Mouse (Mus musculus): Measurements from ENCODE around the gene Skap1.
"Not testable (repeated sequence)": the region's sequence is repeated elsewhere in the genome, so short reads cannot be mapped to it uniquely, and the experiment has no call there.

Skap1 gene

DNA sequence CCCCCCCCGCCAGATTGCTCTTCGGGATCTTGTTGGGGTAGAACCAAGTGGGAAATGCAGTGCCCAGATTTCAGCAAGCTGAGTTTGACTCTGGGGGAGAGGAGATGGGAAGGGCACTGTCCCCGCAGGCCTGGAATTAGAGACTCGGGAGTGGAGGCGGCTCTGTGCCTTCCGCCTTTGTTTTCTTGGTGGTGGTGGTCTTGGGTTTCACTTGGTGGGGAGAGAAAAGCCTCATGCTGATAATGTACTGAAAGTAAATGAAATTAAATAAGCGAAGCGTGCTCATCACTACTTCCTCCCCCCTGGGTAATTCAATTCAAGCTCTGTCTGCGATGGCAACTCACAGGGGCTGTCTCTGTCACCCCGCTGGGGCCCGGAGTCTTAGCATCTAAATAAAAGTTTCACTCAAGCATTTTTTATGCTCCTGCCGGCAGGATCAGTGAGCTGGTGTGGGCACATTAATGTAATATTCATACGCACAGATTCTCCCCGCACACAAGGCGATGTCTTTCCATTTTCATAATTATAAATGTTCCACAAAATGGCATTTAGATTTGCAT is 231.9 kb downstream of the Skap1 start:
- no peak for DNase-seq (ENCODE audit: low read depth, low spot score)

DNA sequence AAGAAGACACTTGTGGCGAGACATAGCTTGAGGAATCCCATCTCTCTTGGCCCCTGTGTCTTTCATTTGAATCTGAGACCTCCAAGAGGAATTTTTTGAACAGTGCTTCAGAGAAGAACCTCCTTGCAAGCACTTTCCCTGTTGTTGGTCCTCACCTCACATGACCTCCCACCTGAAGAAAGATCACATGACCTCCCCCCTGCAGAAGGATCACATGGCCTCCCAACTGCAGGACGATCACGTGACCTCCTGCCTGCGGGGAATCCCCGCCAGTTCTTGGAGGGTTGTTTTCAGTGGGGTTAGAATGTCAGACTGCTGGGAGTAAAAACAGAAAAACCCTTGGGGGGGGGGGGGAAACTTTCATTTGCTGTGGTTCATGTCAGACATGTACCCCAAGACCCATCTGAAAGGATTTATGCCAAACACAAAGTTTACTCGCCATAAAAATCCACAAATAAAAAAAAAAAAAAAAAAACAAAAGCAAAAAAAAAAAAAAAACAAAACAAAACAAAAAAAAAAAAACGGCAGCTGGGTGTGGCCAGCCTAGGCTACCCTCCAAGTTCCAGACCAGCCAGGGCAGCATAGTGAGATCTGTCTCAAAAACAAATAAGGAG is 232.6 kb downstream of the Skap1 start:
- no peak for DNase-seq (ENCODE audit: low read depth, low spot score)

DNA sequence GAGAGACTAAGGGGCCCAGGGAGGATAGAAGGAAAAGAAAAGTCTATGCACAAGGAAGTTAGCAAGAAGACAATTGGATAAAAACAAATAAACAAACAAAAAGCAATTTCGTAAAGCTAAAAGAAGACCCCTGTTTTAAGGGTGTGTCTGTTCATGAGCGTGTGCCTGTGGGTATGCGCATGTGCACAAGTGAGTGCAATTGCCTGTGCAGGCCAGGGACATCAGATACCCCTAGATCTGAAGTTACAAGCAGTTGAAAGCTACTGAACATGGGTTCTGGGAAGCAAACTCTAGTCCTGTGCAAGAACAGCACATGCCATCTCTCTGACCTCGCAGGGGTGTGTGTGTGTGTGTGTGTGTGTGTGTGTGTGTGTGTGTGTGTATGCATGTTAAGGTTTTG is 233.1 kb downstream of the Skap1 start:
- no peak for DNase-seq (ENCODE audit: low read depth, low spot score)

DNA sequence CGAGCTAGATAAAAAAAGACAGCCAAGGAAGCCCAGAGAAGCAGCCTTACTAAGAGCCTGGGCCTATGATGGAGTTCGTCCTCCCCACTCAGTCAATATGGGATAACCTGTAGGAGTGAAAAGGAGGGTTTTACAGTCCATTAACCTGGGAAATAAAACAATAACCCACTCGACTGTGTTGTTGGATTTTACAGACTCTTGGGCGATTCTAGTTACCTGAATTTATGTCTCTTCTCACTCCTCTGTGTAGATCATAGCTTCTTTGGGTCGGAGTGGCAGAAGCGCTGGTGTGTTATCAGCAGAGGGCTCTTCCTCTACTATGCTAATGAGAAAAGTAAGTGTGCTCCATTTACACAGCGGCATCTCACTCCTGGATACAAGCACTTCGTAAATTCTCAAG is 239.4 kb downstream of the Skap1 start:
- DNase-seq (ENCODE audit: low read depth, low spot score), result no peak

DNA sequence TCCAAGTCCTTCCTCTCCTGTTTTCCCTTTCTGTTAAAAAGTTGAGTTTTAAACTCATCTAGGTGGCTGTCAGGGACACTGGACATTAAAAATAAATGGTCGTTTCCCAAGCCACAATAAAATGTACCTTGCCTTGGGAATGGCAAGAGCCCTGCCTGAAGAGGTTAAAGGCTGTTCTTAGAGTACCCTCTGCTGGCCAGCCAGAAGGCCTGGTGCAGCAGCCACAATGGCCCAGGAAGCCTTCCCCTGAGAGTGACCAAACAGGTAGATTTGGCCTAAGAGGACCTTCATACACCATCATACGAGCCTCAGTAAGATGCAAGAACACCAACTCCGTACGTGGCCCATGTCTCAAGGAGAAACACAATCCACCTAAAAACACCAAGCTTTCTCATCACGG is 246.9 kb downstream of the Skap1 start:
- no peak for DNase-seq (ENCODE audit: low read depth, low spot score)

DNA sequence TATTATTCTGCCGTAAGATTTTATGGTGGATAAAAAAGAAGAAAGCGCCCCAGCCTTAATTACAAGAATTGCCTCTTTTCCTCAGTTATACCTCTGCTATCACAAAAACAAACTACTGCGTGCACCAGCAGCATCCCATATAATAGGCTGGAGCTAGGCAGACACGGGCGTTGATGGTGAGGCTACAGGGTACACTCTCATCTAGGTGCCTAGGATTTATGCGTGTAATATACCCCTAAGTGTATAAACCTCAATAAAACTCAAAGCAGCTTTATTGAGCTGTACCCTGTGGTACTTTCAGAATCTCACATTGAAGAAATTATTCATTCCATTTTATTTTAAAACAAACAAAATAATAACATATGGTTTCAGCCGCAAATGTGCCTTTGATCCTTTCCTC is 247.3 kb downstream of the Skap1 start:
- no peak for DNase-seq (ENCODE audit: low read depth, low spot score)

DNA sequence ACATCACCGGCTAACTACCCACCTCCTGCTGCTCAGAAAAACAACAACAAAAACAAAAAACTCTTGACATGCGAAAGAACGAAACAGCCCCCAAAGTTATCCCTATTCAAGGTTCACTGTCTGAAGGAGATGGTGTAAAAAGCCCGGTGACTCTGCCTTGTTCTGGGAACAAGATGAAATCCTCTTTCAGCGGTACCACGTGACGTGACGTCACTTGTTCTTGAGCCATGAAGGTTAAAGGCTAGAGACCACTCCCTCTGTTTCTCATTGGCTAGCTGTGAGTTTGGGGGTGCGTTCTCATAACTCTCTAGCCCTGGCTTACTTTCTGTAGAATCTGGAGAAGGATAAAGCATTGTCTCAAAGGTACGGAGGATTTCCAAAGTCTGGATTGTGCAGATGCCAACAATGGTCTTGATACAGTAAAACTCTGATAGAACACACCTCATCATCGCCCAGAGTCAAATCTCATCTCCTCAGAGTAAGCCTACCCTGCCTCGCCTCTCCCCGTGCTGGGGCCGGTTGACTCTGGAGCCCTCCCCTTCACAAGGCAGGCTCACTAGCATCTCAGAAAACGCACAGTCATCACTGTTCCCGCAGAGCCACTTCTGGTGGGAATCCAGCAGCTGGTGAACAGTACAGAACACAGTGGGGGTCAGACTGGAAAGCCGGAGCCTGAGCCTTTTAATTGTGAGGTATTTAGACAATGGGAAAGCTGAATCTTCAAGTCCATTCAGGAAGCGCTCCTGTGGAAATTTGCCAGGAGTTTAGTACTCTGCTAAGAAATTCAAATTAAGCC is 249.0 kb downstream of the Skap1 start:
- DNase-seq (ENCODE audit: low read depth, low spot score), result no peak

DNA sequence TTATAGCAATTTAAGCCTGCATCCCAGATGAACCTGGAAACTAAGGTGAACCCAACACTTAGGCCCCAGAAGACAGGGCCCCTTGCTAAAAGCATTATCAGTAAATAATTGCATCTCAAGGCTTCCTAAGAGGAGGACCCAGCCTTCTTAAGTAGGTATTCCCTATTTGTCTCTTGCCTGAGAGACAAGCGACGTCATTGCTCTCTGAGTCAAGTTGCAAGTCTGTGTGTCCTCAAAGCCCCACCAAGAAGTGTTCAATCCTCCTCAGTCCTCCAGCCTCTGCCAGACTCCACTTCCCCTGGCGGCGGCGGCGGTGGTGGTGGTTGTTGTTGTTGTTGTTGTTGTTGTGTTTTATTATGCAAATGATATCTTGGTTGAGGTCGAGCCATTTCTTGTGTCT is 249.6 kb downstream of the Skap1 start:
- DNase-seq (ENCODE audit: low read depth, low spot score), result no peak

DNA sequence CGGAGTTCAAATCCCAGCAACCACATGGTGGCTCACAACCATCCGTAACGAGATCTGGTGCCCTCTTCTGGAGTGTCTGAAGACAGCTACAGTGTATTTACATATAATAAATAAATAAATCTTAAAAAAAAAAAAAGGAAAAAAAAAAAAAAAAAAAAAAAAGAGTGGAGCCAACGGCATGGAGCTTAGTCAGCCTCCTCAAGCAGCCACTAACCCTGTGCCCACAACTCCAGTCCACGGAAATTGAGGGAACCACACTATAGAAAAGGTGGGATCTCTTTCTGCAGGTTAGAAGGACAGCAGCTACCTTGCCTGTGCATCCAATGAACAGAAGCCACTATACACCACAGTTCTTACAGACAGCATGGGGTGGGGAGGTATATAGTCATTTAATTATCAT is 250.8 kb downstream of the Skap1 start:
- not testable (repeated sequence) for DNase-seq (ENCODE audit: low read depth, low spot score)

DNA sequence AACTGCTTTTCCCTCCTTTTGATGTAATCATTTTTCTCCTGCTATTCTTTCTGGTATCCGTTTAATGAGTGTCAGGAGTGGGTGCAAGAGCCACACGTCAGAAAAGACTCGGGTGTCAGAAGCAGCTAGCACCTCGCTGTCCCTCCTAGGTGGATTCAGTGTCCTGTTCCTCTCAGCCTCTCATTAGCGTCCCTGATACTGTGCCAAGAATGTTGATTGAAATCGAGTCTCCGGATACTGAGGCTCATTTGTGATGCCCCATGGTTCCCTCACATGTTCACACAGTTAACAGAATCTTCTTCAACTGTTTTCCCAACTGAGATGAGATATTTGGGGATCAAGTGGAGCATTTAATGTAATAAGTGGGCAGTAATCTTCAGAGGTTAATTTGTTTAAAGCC is 254.2 kb downstream of the Skap1 start:
- no peak for DNase-seq (ENCODE audit: low read depth, low spot score)

DNA sequence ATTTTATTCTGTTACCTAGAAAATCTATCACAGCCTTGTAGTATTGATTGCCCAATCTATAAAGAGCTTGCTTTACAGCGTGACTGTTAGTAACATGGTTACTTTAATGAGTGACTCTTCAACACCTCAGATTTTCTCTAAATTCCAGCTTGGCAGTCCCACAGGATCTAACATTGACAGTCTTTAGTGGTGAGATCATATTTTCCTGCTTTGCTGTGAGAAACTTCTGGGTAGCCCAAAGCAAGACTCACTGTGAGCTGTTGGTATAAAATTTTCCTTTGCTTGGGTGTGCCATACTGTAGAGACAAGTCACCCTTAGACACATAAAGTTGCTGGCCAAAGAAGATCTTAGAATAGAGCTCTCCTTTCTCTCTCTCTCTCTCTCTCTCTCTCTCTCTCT is 261.4 kb downstream of the Skap1 start:
- no peak for DNase-seq (ENCODE audit: low read depth, low spot score)

DNA sequence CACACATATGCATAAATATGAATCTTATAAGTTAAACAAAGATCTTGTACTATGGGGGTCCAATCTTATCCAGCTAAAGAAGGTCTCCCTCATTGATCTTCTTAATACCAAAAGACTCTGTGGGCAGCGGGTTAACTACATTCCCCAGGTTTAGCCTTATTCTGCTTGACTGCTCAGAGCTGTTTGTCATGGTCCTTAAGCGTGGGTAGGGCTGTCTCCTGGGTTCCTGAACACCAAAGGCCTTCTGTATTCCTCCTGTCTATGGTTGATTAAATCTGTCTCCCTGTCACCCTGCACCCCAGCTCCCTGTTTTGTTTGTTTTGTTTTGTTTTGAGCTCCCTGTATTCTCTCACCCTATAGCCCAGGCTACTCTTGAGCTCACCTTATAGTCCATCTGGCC is 264.2 kb downstream of the Skap1 start:
- no peak for DNase-seq (ENCODE audit: low read depth, low spot score)

DNA sequence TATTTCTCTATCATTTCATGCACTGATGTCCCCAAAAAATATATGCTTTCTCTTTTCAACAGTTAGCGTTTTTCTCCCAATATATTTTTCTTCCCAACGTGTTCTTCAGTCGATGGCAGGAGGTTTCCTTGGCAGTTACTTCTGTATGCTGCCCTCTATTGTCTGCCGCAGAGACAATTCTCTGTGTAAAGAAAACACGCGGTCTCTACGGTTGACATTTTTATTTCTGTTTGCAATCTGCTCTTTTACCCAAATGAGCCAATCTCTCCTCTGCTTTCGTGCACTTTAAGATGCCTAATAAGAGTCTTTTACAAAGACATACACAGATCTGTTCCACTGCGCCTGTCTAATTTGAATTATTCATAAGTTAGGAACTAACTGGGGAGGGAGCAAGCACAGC is 265.1 kb downstream of the Skap1 start:
- no peak for DNase-seq (ENCODE audit: low read depth, low spot score)

DNA sequence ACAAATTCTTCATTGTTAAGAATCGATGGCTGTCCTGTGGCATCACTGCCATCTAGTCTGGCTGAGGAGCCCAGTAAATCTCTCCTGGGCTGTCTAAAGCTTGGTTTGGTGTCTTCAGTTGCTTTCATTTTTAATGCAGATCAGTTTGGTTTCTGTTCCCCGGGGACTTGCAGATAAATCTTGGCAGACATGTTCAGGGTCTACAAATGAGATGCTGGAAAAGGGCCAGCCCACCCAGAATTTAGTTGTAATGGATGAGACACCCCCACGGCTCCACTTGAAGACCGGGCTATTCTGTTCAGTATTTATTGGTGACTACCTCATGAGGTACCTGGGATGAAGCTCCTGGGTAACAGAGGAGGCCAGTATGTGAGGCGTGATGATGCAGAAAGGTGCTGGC is 265.9 kb downstream of the Skap1 start:
- DNase-seq (ENCODE audit: low read depth, low spot score), result no peak

DNA sequence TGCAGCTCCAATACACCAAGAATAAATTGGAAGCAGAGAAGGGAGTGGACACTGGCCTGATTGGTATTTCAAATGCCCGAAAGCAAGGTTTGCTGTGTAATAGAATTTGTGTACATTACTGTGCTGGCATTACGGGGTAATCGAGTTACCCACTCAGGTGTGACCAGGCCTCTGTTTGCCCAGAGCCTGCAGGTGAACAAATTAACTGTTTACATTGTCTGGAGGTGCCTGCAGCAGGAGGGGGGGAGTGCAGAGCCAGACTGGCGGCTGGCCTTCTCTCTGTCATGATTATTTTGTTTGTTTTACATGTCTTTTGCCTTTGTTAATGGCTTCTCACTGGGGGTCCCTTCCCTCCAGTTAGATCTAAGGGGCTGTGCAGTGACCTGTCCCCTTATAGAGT is 268.3 kb downstream of the Skap1 start:
- no peak for DNase-seq (ENCODE audit: low read depth, low spot score)

DNA sequence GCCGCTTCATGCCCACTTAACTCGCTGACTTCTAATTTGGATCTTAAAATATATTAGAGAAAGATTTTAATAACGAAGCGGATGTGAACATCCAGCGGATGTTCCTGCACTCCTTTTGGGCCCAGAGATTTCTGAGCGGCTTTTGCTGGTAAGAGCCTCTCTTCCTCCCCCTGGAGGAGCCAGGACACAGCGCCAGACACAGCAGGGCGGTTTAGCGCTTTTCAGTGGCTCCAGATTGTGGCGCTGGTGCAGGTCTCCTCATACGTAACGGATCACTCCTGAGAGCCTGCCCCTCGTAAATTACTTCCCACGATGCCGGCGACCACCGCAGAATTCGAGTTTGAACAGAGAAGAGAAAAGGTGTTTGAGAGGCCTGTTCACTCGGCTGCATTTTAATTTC is 271.5 kb downstream of the Skap1 start:
- DNase-seq (ENCODE audit: low read depth, low spot score), result no peak

DNA sequence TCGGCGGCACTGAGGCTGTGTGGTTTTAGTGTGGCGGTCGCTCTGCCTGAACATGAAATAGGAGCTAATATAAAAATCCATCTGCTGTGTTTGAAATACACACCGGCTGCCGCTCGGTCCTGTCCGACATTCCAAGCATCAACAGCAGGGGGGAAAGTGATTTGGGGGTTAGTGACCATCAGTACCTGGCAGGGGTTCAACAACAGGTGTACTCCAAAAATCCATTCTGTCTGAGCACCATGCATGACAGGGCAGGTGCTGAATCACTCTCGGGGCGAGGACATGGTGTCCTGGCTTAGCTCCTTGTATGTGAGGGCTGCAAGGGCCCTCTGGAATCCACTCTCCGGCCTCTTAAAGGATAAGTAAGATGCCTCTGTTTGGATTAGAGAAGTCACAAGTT is 272.0 kb downstream of the Skap1 start:
- no peak for DNase-seq (ENCODE audit: low read depth, low spot score)

DNA sequence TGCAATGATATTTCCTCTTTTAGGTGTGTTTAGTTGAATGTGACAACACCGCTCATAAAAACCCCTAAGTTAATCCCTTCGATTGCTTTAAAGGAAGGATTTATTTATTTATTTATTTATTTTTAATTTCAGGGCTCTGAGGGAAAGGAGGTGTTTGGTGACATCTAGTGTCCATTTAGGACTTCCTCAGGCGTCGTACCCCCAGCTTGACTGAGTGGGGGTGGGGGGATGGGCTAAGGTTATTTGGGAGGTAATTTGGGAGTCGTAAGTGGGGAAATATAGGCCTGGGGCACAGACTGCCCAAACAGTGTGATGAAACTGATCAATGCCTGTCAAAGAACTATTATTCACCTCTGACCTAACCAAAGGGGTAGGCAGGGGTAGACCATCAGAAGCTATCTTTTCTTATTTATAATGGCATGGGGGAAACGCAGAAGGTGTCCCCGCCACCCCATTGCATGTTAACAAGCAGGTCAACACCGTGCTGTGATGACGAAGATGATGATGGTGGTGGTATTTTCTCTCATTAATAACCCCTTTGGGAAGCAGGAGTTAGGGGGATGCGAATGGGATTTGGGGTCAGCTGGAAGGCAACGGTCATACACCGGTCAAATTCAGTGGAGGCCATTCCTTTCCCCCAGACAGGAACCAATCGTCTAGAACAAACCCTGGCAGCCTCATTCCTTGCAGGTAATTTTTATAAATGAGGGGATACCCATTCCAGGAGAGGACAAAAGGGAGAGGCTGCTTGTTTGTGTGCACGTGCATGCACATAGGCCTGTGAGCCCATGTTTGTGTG is 273.5 kb downstream of the Skap1 start:
- DNase-seq (ENCODE audit: low read depth, low spot score), result no peak

DNA sequence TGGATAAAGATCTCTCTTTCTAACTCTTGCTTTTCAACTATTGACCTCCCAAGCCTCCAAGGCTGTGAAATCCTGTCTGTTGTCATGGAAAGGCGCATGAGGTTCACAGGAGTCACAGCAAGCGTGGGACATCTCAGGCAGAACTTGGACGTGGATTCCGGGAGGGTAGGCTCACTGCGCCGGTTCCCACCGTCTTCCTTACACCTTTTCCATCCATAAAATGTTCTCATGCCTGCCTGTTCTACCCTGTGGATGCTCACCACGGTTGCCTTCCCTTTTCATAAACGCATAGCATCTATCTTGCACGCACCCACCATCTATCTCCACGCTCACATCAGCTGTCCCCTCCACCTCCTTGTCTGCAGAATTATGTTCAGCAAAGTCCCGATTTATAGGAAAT is 276.4 kb downstream of the Skap1 start:
- no peak for DNase-seq (ENCODE audit: low read depth, low spot score)

DNA sequence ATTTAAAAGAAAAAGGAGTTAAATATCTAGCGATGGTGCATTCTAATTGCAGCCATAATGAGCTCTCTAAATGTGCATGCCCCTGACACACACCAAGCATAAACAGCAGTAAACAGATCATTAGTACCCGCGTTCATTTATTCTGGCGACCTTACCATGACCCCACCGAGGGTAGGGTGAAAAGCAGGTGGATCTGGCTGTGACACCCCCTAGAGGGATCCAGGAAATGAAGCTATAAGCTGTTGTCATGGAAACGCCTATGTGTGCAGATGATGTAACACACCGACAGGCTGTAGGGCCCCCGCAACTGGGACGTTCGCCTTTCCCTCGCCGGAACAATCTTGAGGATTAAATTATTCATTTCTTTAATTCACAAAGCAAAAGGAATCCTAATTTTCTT is 277.6 kb downstream of the Skap1 start:
- DNase-seq (ENCODE audit: low read depth, low spot score), result no peak

DNA sequence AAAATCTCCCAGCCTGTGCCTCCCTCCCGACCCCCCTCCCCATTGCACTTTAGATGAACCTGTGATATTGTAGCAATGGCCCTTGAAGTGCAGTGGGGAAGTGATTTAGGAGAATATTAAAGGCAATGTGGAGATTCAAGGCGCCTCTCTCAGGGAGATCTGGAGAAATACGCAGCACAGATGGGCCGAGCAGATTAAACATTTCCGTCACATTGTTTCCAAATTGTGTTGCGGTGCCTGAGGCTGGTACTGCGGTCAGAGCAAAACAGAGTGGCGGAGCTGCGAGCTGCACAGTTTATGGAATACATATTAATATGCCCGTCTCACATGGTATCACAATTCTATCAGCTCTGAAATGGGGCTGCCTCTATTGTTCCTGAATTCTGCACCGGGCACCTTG is 278.6 kb downstream of the Skap1 start:
- no peak for DNase-seq (ENCODE audit: low read depth, low spot score)

DNA sequence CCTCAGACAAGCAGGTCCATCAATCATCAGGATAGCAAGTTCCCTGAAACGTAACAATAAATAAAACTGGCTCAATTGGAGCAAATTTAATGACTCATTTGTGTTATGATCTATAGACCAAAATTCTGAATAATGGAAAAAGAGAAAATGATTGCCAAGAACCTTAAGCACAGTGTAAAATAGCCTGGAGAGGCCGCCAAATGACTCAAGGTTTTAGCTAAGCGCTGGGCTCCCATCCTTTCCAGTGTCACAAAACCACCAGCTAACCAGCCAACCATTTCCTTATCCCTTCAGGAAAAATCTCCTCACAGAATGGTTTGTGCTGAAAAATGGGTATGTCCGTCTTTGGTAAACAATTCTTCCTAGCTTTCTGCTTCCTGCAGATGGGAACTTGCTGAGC is 279.5 kb downstream of the Skap1 start:
- DNase-seq (ENCODE audit: low read depth, low spot score), result no peak

DNA sequence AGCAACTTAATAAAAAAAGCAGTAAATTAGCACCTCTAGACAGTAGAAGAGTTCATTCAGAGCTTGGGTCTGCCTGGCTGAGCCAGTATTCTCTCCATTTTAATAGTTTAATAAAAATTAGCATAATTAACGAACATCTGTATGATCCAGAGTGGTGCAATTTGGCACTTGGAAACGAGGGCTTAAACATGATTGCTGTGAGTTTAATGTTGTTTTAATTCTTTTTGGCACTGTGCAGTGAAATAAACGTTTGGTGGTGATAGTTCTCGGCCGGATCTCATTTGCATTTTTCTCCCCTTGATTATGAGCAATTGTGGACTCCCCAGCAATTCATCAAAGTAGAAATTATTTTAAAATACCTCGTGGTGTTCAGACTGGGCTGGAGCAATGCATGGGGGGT is 282.3 kb downstream of the Skap1 start:
- no peak for DNase-seq (ENCODE audit: low read depth, low spot score)
